Mouse (Mus musculus): ENCODE data around the gene Adamts18. TPM values are rescaled to one million over a fixed set of nuclear protein-coding genes. Genes with fewer than 3 reads are reported as not detected.
A peak's percentile ranks its signal among the peaks of the same experiment; 100 is the strongest.
"Not testable (repeated sequence)": the region's sequence is repeated elsewhere in the genome, so short reads cannot be mapped to it uniquely, and the experiment has no call there.

Gene Adamts18
- total RNA-seq, 2 experiments from 2014 or later: not detected

DNA sequence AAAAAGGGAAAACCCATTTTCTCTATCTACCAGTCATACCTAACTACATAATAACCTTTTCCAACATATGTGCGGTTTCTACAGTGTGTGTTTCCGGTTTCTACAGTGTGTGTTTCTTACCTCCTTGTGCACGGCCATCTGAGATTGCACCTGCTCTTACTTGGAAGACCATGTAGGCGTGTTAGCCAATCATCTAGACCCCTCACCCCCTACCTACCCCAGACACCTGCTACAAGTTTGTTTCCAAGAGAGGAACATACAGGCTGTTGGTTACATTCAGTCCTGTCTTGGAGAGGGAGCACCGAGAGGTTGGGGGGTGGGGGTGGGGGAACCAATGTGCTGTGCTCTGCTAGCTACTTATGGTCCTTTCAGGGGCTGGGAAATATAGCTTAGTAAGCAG lies 1.9 kb downstream of the Adamts18 start:
- DNase-seq (ENCODE audit: low spot score): no peak
- intact Hi-C loops (cut with DNase I): no loop called here

DNA sequence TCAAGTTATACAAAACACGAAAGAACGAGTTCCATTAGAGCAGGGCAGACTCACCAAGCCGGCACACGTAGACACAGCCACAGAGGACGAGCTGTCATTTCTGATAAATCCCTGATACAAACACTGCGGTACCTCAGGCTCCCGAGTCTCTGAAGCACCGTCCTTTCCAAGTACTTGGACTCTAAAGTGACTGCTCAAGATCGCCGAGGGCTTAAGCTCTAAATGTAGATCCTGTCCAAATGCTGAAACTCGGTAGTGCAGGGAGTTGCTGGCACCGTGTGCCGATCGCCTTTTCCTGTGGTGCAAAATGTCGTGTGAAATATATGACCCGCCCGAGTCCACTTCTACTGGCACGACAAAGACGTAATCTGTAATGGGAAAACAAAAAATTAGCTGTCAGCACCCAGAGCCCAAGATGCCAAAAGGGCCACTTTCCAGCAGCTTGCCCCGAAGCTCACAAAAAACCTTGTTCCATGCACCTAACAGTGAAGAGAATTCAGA lies 3.7 kb downstream of the Adamts18 start:
- no peak for DNase-seq (ENCODE audit: low spot score)
- intact Hi-C loops (cut with DNase I): no loop called here

DNA sequence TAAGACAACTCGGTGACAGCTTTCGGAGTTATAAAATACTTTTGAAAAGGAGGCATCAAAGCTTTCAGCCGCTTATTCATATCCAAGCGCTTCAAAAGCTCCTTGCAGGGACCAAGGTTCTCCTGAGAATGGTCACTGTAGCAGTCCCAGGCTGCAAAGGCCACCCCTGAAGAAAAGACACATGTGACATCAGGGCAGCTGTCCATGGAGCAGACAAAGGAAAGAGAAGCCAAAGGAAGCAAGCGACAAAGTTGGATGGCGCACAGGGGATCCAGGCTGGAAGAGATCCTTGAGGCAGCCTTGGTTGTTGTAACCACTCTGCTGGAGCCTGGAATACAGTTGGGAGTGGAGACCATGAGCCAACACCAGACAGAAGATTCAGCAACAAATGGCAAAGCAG lies 10.3 kb downstream of the Adamts18 start:
- intact Hi-C loops (cut with DNase I): no loop called here
- peak; percentile 21 for DNase-seq (ENCODE audit: low spot score)

GRCm38 (mm10) chr8:113837570-113837915 lies 11.0 kb downstream of the Adamts18 start:
- DNase-seq (ENCODE audit: low spot score): no peak
- intact Hi-C loops (cut with DNase I): no loop called here

DNA sequence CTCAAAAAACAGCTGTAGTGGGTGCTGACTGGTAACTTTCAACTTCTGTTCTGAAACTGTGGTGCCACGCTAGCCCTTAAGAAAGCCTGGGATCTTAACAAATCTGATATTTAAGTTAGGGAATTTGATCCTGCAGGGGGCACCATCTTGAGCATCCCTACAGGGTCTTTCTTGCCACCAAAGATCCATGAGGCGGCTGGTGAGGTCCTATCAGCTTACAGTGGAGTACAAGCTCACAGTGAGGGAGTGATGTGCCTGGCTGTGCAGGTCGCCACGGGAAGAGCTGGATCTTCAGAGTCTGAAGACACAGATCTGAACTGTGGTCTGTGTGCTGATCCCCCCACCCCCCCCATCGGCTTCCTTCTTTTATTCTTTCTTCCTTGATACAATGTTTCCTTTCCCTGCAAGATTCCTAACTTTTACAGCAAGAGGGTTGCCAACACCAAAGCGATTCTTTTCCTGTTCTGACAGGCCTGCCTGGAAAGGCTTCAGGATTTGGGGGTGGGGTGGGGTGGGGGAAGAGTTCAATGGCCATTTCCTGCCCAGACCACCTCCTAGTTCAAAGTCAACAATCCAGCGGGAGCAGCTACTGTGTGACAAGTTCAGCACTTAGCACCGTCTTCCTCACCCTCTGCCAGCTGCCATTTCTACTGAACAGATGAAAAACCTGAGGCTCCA lies 11.5 kb downstream of the Adamts18 start:
- intact Hi-C loops (cut with DNase I): no loop called here
- DNase-seq (ENCODE audit: low spot score): no peak

DNA sequence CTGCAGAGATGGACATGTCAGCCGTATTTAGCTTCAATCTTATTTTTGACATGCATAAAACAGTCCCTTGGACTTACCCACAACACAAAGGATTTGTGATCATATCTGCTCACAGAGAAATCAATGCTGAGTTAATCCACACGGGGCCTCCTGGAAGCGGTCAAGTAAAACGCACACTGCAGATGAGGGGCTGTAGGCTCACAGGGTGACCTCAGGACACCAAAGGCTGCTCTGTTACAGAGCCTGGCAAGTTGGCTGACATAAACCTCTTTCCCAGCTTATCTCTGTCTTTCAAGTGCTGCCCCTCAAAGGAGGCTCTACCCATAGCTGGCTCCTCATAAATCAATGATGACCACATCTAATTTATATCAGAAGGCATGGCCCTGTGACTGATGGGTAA lies 14.9 kb downstream of the Adamts18 start:
- DNase-seq (ENCODE audit: low spot score): no peak
- intact Hi-C loops (cut with DNase I): no loop called here

GRCm38 (mm10) chr8:113827270-113827669 lies 21.3 kb downstream of the Adamts18 start:
- intact Hi-C loops (cut with DNase I): no loop called here
- DNase-seq (ENCODE audit: low spot score): no peak

- intact Hi-C loops (cut with DNase I): no loop called here
- DNase-seq (ENCODE audit: low spot score): no peak
Observed at GRCm38 (mm10) chr8:113820983-113821587, 27.5 kb downstream of the Adamts18 start.

- DNase-seq (ENCODE audit: low spot score): no peak
- intact Hi-C loops (cut with DNase I): no loop called here
Observed at GRCm38 (mm10) chr8:113813966-113814365, 34.6 kb downstream of the Adamts18 start.

DNA sequence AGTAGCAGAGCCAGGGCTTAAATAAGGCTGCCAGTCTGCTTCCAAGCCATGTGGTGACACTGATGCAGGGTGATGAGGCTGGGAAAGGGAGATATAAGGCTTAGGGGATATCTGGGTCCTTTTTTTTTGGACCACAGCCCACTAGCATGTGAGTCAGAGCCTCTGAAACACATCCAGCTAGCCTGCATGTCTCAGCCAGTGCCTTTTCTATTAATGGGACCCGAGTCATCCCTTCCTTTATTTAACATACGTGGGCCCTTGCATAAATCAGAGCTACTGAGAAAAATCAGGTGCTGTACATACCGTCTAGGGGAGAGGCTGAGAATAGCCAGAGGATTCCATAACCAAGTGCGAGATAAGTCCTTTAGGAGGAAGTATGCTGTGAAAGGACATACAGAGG lies 37.0 kb downstream of the Adamts18 start:
- intact Hi-C loops (cut with DNase I): no loop called here

DNA sequence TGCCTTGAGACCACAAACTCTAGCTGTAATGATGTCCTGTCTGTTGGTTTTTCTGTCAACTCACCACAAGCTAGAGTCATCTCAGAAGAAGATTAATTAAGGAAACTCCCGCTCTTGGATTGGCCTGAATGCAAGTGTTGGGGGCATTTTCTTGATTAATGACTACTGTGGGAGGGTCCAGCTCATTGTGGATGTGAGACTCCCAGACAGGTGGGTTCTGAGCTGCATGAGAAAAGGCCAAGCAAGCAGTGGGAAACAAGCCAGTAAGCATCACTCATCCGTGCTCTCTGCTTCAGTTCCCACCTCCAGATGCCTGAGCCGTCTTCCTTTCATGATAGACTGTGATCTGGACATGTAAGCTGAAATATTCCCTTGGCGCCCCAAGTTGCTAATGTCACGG lies 38.6 kb downstream of the Adamts18 start:
- intact Hi-C loops (cut with DNase I): no loop called here
- no peak for DNase-seq (ENCODE audit: low spot score)

More for the DNA sequence above, 37.0 kb downstream of the Adamts18 start:
- DNase-seq (ENCODE audit: low spot score): no peak

- DNase-seq (ENCODE audit: low spot score): no peak
- intact Hi-C loops (cut with DNase I): no loop called here
Observed at GRCm38 (mm10) chr8:113803830-113804611, 44.5 kb downstream of the Adamts18 start.

DNA sequence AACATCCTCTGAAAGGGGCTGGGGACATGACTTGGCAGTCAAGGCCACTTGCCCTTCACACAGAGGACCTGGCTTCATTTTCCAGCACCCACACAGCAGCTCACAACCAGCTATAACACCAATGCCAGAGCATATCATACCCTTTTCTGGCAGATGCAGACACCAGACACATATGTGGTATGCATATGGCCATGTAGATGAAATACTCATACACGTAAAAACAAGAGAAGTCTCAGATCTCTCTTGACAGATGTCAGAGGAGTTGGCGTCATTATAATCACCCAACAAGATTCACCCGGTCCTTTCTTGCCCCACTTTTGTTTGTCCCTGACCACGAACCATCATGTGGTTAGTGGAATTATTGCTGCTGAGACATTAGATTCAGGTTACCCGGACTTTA lies 47.0 kb downstream of the Adamts18 start:
- no peak for DNase-seq (ENCODE audit: low spot score)
- intact Hi-C loops (cut with DNase I): no loop called here

GRCm38 (mm10) chr8:113800556-113800955 lies 48.0 kb downstream of the Adamts18 start:
- DNase-seq (ENCODE audit: low spot score): not testable (repeated sequence)

DNA sequence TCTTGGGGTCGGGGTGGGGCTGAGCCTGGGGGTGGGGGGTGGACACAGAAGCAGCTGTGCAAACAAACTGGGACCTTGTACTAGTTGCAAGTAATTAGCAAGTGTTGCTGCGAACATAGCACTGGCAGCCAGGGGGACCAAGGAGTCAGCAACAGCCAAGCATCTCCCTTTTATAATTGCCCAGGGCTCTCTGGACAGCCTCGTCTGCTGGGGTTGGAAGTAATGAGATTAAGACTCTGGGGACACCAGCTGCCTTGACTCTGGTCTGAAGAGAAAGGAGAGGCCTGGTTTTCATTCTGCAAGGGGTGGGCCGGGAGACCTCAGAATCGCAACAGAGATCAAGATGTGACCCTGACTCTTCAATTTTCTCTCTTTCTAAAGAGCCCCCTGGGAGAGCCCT lies 49.0 kb downstream of the Adamts18 start:
- DNase-seq (ENCODE audit: low spot score): no peak
- intact Hi-C loops (cut with DNase I): no loop called here

More at GRCm38 (mm10) chr8:113800556-113800955, 48.0 kb downstream of the Adamts18 start:
- intact Hi-C loops (cut with DNase I): not testable (repeated sequence)

GRCm38 (mm10) chr8:113791856-113792255 lies 56.7 kb downstream of the Adamts18 start:
- intact Hi-C loops (cut with DNase I): no loop called here
- peak; percentile 8 for DNase-seq (ENCODE audit: low spot score)

- intact Hi-C loops (cut with DNase I): no loop called here
- DNase-seq (ENCODE audit: low spot score): no peak
Observed at GRCm38 (mm10) chr8:113791061-113791460, 57.5 kb downstream of the Adamts18 start.

DNA sequence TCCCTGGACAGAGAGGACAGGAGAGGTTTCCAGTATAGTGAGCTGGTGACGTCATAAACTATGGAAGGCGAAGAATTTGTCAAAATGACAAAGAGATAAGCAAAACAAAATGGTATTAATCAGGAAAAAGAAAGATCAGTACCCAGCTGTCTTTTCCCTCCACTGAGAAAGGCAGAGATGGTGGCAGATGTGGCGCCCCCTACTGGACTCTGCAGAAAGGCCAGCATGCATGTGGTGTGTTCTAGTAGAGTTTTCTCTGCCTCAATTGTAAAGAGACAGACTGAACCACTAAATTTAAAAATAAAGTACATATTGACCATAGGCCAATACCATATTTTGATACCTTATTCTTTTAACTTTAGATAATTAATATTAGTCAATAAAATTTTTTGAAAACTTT lies 64.8 kb downstream of the Adamts18 start:
- DNase-seq (ENCODE audit: low spot score): no peak
- intact Hi-C loops (cut with DNase I): loop anchor here (10.0 kb wide), 1 partner anchor 119 kb away; no protein-coding TSS in a partner anchor

DNA sequence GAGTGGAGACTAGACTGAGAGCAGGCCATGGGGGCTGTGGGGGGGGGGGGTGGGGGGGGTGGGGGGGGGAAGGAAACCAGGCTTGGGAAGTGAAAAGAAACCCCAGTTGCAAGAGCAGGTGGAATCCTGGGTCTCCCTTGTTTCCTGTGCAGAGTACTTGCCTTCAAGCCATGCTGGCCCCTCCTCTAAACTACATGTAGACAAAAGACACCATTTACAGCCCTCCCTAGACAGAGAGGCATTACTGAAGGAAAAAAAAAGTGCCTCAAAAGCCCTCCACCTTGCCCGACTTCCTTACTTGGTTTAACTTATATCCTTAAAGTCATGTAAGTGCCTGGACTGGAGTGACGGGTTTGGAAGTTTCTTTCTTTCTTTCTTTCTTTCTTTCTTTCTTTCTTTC lies 67.0 kb downstream of the Adamts18 start:
- intact Hi-C loops (cut with DNase I): loop anchor here (10.0 kb wide), 1 partner anchor 117 kb away; no protein-coding TSS in a partner anchor
- no peak for DNase-seq (ENCODE audit: low spot score)

- DNase-seq (ENCODE audit: low spot score): no peak
- intact Hi-C loops (cut with DNase I): no loop called here
Observed at GRCm38 (mm10) chr8:113775361-113775760, 73.2 kb downstream of the Adamts18 start.
